15 mouse cellular contexts compared by ENCODE assay signal in genomic region chrX:163807270-163807669, GRCm38 (mm10). TPM values are rescaled to one million over a fixed set of nuclear protein-coding genes. Genes with fewer than 3 reads are reported as not detected.
"Had no signal": no experiment of that assay in that cellular context is flagged by ENCODE, and none has a peak within 500 bp of the region (broad histone marks: within the 10 kb centered on the region; RNA-seq: fewer than 3 reads in every experiment).

No protein-coding gene starts in this region.

- H3K36me3 ChIP-seq: limb, embryonic 13.5 days; midbrain, embryonic 13.5 days; neural tube, embryonic 13.5 days had no signal

- H3K9ac ChIP-seq: limb, embryonic 13.5 days; liver, embryonic 14.5 days; midbrain, embryonic 13.5 days; neural tube, embryonic 13.5 days had no signal

- ATAC-seq: lung, postnatal 0 days; midbrain, embryonic 13.5 days had no signal

- DNase-seq: left cerebral cortex, postnatal 4 days; lung, adult 2 months; lung, postnatal 36 days; thymus, postnatal 4 days had no signal

- H3K4me3 ChIP-seq: layer of hippocampus, adult 2 months; limb, embryonic 13.5 days; midbrain, embryonic 13.5 days; neural tube, embryonic 13.5 days had no signal

- H3K4me1 ChIP-seq: limb, embryonic 13.5 days; midbrain, embryonic 13.5 days; neural tube, embryonic 13.5 days had no signal

- H3K9me3 ChIP-seq: limb, embryonic 13.5 days; midbrain, embryonic 13.5 days; neural tube, embryonic 13.5 days had no signal

- H3K4me2 ChIP-seq: limb, embryonic 13.5 days; midbrain, embryonic 13.5 days; neural tube, embryonic 13.5 days had no signal

- H3K27ac ChIP-seq: kidney, postnatal 0 days; layer of hippocampus, adult 2 months; limb, embryonic 13.5 days; liver, embryonic 14.5 days; midbrain, embryonic 13.5 days; neural tube, embryonic 13.5 days; stomach, postnatal 0 days had no signal

RNA-seq across cellular contexts. Expression of gene Rnf138rt1, which starts 46.1 kb away (rescaled TPM):
- total RNA-seq: liver, adult 2 months; megakaryocyte progenitor cell, adult 5-6 weeks; monocyte, adult 5-6 weeks had no signal
- polyA plus RNA-seq: kidney, postnatal 0 days; liver, adult 2 months had no signal
